Mouse (Mus musculus): Measurements from ENCODE around the gene Kctd6. TPM values are rescaled to one million over a fixed set of nuclear protein-coding genes. Genes with fewer than 3 reads are reported as not detected.

Kctd6 gene
- 7.3 and 7.9 TPM in 2 replicates for total RNA-seq (2017)

GRCm38 (mm10) chr14:8213803-8214224 is at the start of gene Kctd6:
Gene Kctd6, plus strand, starts transcription at chr14:8214140.
- ATAC-seq (replicated peaks; ENCODE audit: low read depth, poor library complexity, severe bottlenecking), result peak; percentile 94

DNA sequence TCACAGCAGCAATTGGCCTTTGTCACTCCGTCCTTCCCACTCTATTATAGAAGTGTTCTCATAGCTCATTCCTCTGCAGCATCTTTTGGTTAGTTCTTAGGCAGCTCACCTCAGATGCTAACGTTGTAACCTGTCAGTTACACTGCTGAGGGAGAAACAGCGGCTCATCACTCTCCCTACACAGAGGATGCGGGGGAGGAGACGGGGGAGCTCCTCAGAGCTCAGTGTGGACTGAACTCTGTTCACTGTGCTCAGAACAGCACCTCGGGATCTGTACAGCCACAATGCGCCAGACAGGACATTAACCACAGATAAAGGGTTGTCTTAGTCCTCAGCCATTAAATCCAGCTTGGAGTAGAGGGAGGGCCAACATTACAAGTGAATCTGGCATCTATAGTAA is 49.5 kb upstream of the Kctd6 start:
- ATAC-seq (replicated peaks; ENCODE audit: low read depth, poor library complexity, severe bottlenecking), result no peak

- peak; percentile 93 for ATAC-seq (replicated peaks; ENCODE audit: low read depth, poor library complexity, severe bottlenecking)
Observed at GRCm38 (mm10) chr14:8172507-8173410, 41.2 kb upstream of the Kctd6 start, which contains the start of gene Pdhb. Gene Pdhb, minus strand, starts transcription at chr14:8173025.

GRCm38 (mm10) chr14:8173542-8174250 is 40.2 kb upstream of the Kctd6 start:
- peak; percentile 34 for ATAC-seq (replicated peaks; ENCODE audit: low read depth, poor library complexity, severe bottlenecking)

GRCm38 (mm10) chr14:8174634-8175033 is 39.3 kb upstream of the Kctd6 start:
- ATAC-seq (replicated peaks; ENCODE audit: low read depth, poor library complexity, severe bottlenecking), result no peak

GRCm38 (mm10) chr14:8176251-8176650 is 37.7 kb upstream of the Kctd6 start:
- ATAC-seq (replicated peaks; ENCODE audit: low read depth, poor library complexity, severe bottlenecking), result no peak

GRCm38 (mm10) chr14:8180371-8181035 is 33.4 kb upstream of the Kctd6 start:
- no peak for ATAC-seq (replicated peaks; ENCODE audit: low read depth, poor library complexity, severe bottlenecking)

DNA sequence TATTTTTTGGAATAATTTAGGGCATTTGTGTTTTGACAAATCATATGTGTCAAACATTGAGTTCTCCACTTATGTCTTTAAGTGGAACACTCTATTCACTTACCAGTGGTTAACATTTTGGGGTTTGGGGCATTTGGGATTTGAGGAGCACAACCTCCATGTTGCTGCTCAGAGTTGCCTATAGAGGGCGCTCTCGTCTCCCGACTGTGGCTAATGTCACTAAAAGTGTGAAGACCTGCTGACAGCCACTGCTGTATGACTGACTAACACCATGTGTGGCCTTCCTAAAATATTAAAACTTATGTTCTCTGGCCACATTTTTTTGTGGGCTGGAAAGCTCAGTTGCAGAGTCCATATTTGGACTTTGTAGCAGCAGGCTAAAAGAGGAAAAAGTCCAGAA is 30.6 kb upstream of the Kctd6 start:
- no peak for ATAC-seq (replicated peaks; ENCODE audit: low read depth, poor library complexity, severe bottlenecking)

DNA sequence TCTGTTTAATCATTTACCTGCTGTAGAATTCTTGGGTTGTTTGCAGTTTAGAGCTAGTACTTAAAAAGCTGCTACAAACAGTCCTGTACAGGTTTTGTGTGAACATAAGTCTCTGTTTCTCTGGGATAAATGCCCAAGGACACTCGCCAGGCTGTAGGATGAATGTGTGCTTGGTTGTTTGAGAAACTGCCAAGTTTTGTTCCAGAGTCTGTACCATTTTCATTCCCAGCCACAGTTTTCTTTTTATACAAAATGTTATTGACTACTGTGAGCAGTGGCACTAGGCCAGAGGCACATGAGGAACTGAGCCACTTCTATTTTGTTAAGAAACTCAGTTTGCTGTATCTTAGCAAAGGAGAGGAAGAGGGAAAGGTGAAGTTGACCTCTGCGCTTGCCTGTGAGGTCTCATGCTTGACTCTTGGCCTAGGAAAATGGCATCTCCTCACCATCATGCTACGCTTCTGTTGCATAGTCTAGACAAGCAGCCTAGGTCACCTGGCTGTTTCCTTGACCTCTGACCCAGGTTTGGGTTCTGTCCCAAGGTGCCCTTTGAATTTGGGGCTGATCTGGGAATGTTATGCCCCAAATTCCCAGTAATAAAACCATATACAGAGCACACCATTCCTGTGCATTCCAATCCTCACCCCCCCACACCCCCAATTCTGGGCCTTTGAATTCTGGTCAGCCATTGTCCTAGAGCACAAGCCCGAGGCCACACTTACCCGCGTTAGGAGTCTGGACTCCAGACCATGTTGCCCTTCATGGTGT is 27.5 kb upstream of the Kctd6 start:
- ATAC-seq (replicated peaks; ENCODE audit: low read depth, poor library complexity, severe bottlenecking), result no peak

- no peak for ATAC-seq (replicated peaks; ENCODE audit: low read depth, poor library complexity, severe bottlenecking)
Observed at GRCm38 (mm10) chr14:8190556-8190955, 23.4 kb upstream of the Kctd6 start.

DNA sequence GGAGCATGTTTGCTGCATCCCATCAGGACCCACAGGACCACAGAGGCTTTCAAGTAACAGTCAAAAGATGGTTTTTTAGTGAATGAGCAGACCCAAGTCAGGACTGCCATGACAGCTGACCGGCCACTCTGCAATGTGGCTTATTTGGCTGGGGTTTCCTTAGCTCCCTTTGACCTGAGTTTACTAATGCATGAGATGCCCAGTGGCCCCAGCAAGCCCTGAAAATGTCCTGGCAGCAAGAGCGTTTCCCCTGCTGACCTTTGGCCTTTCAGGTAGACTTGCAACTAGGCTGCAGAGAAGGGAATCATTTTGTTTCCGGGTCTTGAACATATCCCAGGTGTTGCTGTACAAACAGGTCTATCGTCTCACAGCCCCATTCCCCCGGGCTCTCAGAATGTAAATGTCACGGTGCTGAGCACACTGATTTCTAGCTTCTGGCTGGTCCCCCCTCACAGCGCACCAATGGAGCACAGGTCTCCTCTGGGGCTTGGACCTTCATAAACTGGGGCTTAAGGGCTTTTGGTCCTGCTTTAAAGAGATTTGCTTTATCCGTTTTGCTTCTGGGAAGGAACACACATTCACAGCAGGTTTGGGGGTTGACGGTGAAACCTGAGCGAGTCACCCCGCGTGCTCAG is 22.5 kb upstream of the Kctd6 start:
- no peak for ATAC-seq (replicated peaks; ENCODE audit: low read depth, poor library complexity, severe bottlenecking)

DNA sequence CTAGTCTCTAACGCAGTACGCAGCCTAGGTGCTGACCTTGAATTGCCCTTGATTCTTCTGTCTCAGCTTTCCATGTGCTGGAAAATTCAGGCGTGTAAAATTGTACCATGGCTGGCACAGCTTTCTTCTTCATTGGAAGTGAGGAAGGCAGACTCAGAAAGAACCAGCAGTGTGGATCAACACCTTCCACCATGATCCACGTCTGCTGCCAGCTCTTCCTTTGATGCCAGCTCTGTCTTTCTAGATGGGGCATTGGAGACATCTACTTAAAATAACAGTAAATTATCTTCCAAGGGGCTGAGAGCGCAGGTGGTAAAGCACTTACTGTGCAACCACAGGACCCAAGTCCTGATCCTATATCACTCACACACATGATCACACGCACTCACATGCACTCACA is 21.2 kb upstream of the Kctd6 start:
- ATAC-seq (replicated peaks; ENCODE audit: low read depth, poor library complexity, severe bottlenecking), result no peak

- ATAC-seq (replicated peaks; ENCODE audit: low read depth, poor library complexity, severe bottlenecking), result no peak
Observed at GRCm38 (mm10) chr14:8200769-8201168, 13.2 kb upstream of the Kctd6 start.

- ATAC-seq (replicated peaks; ENCODE audit: low read depth, poor library complexity, severe bottlenecking), result no peak
Observed at GRCm38 (mm10) chr14:8201715-8202114, 12.2 kb upstream of the Kctd6 start.

DNA sequence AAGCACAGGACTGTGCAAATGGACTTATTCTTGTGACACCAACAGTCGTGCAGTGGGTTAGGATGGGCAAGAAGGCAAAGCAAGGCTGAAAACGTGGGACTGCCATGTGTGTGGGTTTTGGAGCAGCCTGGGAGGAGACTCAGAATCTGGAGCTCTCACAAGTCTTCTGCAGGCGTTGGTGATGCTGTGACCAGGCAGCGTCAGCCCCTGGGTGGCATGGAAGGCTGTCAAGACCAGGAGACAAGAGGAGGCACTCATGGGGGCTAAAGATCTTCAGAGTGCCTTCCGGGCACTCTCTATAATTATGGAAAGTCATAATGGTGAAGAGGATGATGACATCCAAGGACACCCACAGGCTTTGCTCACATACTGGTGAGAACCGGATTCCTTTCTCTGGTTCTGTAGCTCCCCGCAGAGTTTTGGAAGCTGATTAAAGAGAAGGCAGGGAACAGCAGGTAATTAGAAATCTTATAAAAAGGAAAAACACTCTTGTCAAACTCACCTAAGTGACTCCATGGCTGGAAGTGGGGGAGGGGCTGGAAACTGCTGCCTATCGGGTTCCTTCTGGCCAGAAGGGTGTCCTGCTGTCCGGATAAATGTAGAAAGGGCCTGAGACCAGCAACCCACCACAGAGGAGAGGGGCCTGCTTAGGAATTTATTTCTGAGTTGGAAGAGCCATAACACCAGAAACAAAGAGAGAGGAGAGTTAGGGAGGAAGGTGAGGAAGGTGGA is 7.6 kb upstream of the Kctd6 start:
- no peak for ATAC-seq (replicated peaks; ENCODE audit: low read depth, poor library complexity, severe bottlenecking)

DNA sequence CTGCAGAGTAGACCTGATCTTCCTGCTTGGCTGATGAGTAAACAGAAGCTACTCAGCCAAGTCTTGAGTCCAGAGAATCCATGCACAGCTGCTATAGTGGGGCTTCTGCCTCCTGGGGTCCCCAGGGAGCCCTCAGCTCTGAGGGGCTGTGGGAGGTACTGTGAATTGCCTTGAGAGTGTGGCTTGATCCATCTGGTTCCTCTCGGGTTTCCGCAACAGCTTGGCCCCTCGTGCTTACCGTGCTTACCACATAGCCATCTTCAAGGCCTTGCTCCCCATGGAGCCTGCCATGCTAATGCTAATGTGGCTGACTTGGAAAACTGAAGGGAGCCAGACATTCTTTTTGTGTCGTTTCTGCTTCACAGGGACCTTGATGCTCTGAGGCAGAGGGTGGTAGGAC is 6.8 kb upstream of the Kctd6 start:
- ATAC-seq (replicated peaks; ENCODE audit: low read depth, poor library complexity, severe bottlenecking), result no peak

DNA sequence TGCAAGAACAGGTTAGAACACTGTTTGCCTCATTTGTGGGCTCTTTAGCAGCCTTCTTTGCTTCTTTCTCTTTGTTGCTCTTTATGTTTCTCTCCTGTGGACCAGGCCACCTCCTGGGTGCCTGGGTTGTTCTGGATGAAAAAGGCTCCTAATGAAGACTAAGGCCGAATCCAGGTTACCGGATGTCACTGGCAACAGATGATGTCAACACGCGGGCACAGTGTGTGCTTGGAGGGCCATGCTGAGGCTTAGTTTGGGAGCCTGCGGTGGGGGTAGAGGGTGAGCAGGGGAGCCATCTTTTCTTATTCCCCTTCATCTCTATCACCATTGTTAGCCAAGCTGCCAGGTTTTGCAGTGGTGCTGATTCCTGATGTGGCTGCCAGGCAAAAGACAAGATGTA is 6.4 kb upstream of the Kctd6 start:
- ATAC-seq (replicated peaks; ENCODE audit: low read depth, poor library complexity, severe bottlenecking), result no peak

GRCm38 (mm10) chr14:8208876-8209275 is 5.1 kb upstream of the Kctd6 start:
- ATAC-seq (replicated peaks; ENCODE audit: low read depth, poor library complexity, severe bottlenecking), result no peak

- ATAC-seq (replicated peaks; ENCODE audit: low read depth, poor library complexity, severe bottlenecking), result no peak
Observed at GRCm38 (mm10) chr14:8209896-8210295, 4.0 kb upstream of the Kctd6 start.
